Mouse (Mus musculus): ENCODE data around the gene Aicda. TPM values are rescaled to one million over a fixed set of nuclear protein-coding genes. Genes with fewer than 3 reads are reported as not detected.

The Aicda gene
- total and polyA plus RNA-seq, 2 experiments from 2014 or later = 1.3 to 3.1 TPM

DNA sequence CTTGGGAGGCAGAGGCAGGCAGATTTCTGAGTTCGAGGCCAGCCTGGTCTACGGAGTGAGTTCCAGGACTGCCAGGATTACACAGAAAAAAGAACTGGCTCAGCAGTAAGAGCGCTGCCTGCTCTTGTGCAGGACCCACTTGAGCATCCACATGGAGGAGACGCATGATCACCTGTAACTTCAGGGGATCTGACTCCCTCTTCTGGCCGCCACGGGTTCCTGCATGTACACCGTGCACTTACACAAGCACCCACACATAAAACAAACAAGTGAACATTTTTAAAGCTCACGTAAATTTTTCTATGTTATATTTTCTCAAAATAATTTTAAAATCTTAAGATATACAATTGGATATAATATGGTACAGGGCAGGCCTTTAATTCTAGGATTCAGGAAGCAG, 51.9 kb downstream of the Aicda start:
- no peak for TF ChIP-seq CTCF (IDR thresholded peaks at IDR 0.05; ENCODE audit: low read depth)

DNA sequence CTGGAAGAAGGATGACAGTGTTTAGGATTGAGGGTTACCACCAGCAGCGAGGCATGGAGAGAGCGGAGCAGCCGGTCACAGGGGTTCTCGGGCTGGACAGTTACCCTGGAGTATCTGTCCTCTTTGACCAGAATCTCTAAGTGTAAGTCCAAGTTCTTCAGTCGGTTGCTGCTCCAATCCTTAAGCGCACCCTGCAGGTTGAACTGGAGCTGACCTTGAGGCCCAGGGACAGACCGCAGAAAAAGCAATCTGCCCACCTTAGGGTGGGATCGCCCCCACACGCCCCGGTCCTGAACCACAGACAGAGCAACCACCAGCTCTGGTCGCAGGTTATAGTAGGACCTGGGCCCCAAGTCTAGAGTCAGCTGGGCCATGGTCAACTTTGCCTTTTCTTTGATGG, 53.1 kb downstream of the Aicda start:
- Histone ChIP-seq H3K27ac (ENCODE audit: low read depth, low read length) (no peak overlapping the region), H3K9me3 (ENCODE audit: low read length) (no peaks in the 10 kb centered on the region), H3K9ac (no peak overlapping the region), H3K4me1 (ENCODE audit: insufficient read depth) (no peaks in the 10 kb centered on the region), H3K36me3 (ENCODE audit: insufficient read depth) (no peaks in the 10 kb centered on the region), H3K27me3 (ENCODE audit: insufficient read depth, low read length) (no peaks in the 10 kb centered on the region), H3K4me3 (ENCODE audit: low read depth, low read length) (no peak overlapping the region), H3K4me2 (ENCODE audit: low read depth) (no peak overlapping the region)
- TF ChIP-seq CTCF (IDR thresholded peaks at IDR 0.05; ENCODE audit: low read depth) = no peak
- DNase-seq (no peak), ATAC-seq (no peak)
- 95% methylated on average over 11 of the region's 11 CpGs for WGBS

More for the DNA sequence above, 51.9 kb downstream of the Aicda start:
- no peaks in the 10 kb centered on the region for H3K4me1 ChIP-seq (ENCODE audit: insufficient read depth)
- no peak for DNase-seq
- no peaks in the 10 kb centered on the region for H3K9me3 ChIP-seq (ENCODE audit: low read length)
- no peak overlapping the region for H3K27ac ChIP-seq (ENCODE audit: low read depth, low read length)
- no peak overlapping the region for H3K4me2 ChIP-seq (ENCODE audit: low read depth)
- no peak for ATAC-seq
- no peak overlapping the region for H3K9ac ChIP-seq
- 95% methylated on average over 8 of the region's 8 CpGs for WGBS
- H3K36me3 ChIP-seq (ENCODE audit: insufficient read depth) = no peaks in the 10 kb centered on the region
- H3K27me3 ChIP-seq (ENCODE audit: insufficient read depth, low read length) = no peaks in the 10 kb centered on the region
- no peak overlapping the region for H3K4me3 ChIP-seq (ENCODE audit: low read depth, low read length)

DNA sequence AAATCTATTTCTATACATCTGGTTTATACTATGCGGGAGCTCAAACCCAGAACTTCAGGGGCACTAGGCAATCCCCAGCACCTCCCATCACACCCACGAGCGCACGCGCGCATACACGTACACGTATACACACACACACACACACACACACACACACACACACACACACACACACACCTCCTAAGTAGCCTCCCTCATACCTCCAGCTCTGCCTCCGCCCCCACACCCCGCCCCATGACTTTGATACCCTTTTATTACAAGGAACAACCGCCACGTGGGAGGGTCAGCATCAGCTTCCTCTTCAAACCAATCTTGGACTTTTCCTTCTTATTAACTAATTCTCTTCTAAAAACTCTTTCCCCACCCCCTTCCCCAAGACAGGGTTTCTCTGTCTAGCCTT, 54.1 kb downstream of the Aicda start:
- no peak overlapping the region for H3K4me3 ChIP-seq (ENCODE audit: low read depth, low read length)
- no peak for DNase-seq
- TF ChIP-seq CTCF (IDR thresholded peaks at IDR 0.05; ENCODE audit: low read depth) = no peak
- H3K9me3 ChIP-seq (ENCODE audit: low read length) = no peaks in the 10 kb centered on the region
- WGBS = 96% methylated on average over 12 of the region's 12 CpGs
- no peak overlapping the region for H3K9ac ChIP-seq
- no peaks in the 10 kb centered on the region for H3K36me3 ChIP-seq (ENCODE audit: insufficient read depth)
- no peaks in the 10 kb centered on the region for H3K4me1 ChIP-seq (ENCODE audit: insufficient read depth)
- H3K4me2 ChIP-seq (ENCODE audit: low read depth) = no peak overlapping the region
- no peaks in the 10 kb centered on the region for H3K27me3 ChIP-seq (ENCODE audit: insufficient read depth, low read length)
- no peak for ATAC-seq
- no peak overlapping the region for H3K27ac ChIP-seq (ENCODE audit: low read depth, low read length)

DNA sequence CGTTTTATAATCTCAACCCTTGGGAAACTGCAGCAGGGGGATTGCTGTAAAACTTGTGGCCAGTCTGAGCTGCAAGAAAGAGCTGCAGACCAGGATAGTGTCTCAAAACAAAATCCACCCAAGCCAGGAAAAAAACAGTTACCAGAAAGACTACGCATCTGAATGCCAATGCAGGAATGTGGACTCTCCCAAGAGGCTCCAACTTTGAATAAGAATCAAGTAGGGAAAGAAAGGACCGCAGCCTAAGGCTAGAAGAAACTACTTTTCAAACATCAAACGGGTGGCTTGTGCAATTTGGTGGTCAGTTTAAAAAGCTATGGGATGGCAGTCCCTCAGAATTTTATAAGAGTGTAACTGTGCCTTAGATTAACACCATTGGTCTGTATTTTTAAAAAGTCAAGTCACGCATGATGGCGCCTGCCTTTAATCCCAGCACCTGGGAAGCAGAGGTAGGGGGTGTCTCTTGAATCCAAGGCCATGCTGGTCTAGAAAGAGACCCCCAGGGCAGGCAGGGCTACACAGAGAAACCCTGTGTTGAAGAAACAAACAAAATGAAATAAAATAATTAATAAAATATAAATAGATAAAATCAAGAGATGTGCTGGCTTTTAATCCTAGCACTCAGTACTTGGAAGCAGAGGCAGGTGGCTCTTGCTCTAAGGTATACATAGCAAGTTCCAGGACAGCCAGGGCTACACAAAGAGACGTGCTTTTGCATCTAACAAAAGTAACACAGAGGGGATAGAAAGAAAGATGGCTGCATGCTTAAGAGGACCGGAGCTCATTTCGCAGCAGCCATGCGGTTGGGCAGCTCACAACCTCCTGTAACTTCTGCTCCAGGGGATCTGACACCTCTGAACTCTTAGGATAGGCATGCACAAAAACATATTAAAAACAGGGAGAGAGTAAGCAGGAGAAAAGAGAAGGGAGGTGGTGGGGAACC, 55.1 kb downstream of the Aicda start:
- H3K4me2 ChIP-seq (ENCODE audit: low read depth) = no peak overlapping the region
- ATAC-seq (no peak), DNase-seq (no peak)
- 79% methylated on average over 10 of the region's 10 CpGs for WGBS
- TF ChIP-seq CTCF (IDR thresholded peaks at IDR 0.05; ENCODE audit: low read depth) = no peak
- no peaks in the 10 kb centered on the region for H3K9me3 ChIP-seq (ENCODE audit: low read length)
- no peaks in the 10 kb centered on the region for H3K36me3 ChIP-seq (ENCODE audit: insufficient read depth)
- no peaks in the 10 kb centered on the region for H3K4me1 ChIP-seq (ENCODE audit: insufficient read depth)
- H3K27ac ChIP-seq (ENCODE audit: low read depth, low read length) = no peak overlapping the region
- H3K4me3 ChIP-seq (ENCODE audit: low read depth, low read length) = no peak overlapping the region
- no peaks in the 10 kb centered on the region for H3K27me3 ChIP-seq (ENCODE audit: insufficient read depth, low read length)
- no peak overlapping the region for H3K9ac ChIP-seq

DNA sequence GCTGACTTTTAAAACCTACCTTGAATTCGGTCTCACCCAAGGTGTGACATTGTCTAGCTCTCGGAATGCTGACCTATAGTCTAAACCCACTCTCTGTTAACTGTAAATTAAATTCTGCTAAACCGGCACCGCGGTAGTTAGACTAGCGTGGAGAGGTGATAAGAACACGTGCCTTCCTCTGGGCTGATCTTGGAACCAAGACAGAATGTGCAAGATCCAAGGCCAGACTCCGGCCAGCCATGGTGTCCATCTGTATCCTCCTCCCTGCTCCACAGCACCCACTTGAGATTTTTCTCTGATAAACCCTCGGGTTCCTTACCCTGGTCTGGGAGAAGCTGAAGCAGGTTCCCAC, 55.8 kb downstream of the Aicda start:
- no peak for TF ChIP-seq CTCF (IDR thresholded peaks at IDR 0.05; ENCODE audit: low read depth)
- Histone ChIP-seq H3K4me2 (ENCODE audit: low read depth) (no peak overlapping the region), H3K27ac (ENCODE audit: low read depth, low read length) (no peak overlapping the region), H3K9me3 (ENCODE audit: low read length) (no peaks in the 10 kb centered on the region), H3K9ac (no peak overlapping the region), H3K4me3 (ENCODE audit: low read depth, low read length) (no peak overlapping the region), H3K36me3 (ENCODE audit: insufficient read depth) (no peaks in the 10 kb centered on the region), H3K27me3 (ENCODE audit: insufficient read depth, low read length) (no peaks in the 10 kb centered on the region), H3K4me1 (ENCODE audit: insufficient read depth) (no peaks in the 10 kb centered on the region)
- DNase-seq (no peak), ATAC-seq (no peak)
- 81% methylated on average over 9 of the region's 9 CpGs for WGBS

DNA sequence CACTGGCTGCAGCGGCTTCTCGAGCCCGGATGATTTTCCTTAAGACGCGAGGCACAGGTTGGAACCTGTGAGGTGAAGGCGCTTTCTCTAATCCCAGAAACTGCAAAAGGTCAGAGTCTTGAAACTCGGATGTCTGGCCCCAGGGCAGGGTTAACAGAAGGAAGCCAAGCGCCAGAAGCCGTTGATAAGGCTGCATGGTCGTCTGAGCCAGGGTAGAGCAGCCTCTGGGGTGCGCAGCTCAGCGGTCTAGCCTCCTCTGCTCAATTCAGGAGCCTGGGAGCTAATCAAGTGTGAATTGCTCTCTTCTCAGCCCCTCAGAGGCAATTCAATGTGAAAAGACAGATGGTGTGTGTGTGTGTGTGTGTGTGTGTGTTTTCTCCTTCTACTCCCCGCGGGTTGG, 56.2 kb downstream of the Aicda start, which contains the start of gene Gdf3:
Gene Gdf3 (minus strand): TSS at position 317 of the 400 bp plus-strand sequence.
- Histone ChIP-seq H3K9ac (no peak within 1 kb of the TSS), H3K27ac (ENCODE audit: low read depth, low read length) (no peak within 1 kb of the TSS), H3K4me2 (ENCODE audit: low read depth) (no peak within 1 kb of the TSS), H3K27me3 (ENCODE audit: insufficient read depth, low read length) (no peaks in the 10 kb centered on the region), H3K36me3 (ENCODE audit: insufficient read depth) (no peaks in the 10 kb centered on the region), H3K4me3 (ENCODE audit: low read depth, low read length) (no peak within 1 kb of the TSS), H3K4me1 (ENCODE audit: insufficient read depth) (no peaks in the 10 kb centered on the region), H3K9me3 (ENCODE audit: low read length) (no peaks in the 10 kb centered on the region)
- ATAC-seq (no peak), DNase-seq (no peak)
- 56% methylated on average over 14 of the region's 14 CpGs for WGBS
- no peak for TF ChIP-seq CTCF (IDR thresholded peaks at IDR 0.05; ENCODE audit: low read depth)

DNA sequence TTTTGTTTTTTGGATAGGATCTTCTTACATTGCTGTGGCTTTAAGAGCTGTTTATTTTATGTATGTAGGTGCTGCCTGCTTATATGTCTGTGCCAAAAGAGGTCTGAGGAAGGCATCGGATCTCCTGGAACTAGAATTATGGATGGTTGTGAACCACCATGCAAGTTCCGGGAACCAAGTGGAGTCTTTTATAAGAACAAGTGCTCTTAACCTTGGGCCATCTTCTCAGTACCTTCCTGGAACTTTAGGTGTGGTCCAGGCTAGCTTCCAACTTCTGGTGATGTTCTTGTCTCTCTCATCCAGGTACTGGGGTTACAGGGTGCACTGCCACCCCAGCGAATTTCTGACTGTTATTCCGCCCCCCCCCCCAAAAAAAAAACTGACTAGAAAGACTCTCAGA, 58.8 kb downstream of the Aicda start:
- WGBS = 86% methylated on average over 4 of the region's 4 CpGs

More for the DNA sequence above, 58.8 kb downstream of the Aicda start:
- ATAC-seq (no peak), DNase-seq (no peak)
- TF ChIP-seq CTCF (IDR thresholded peaks at IDR 0.05; ENCODE audit: low read depth) = no peak
- no peaks in the 10 kb centered on the region for H3K36me3 ChIP-seq (ENCODE audit: insufficient read depth)
- no peaks in the 10 kb centered on the region for H3K27me3 ChIP-seq (ENCODE audit: insufficient read depth, low read length)
- no peaks in the 10 kb centered on the region for H3K9me3 ChIP-seq (ENCODE audit: low read length)
- H3K4me3 ChIP-seq (ENCODE audit: low read depth, low read length) = no peak overlapping the region
- no peak overlapping the region for H3K9ac ChIP-seq
- no peak overlapping the region for H3K27ac ChIP-seq (ENCODE audit: low read depth, low read length)
- no peaks in the 10 kb centered on the region for H3K4me1 ChIP-seq (ENCODE audit: insufficient read depth)
- no peak overlapping the region for H3K4me2 ChIP-seq (ENCODE audit: low read depth)

Other genes starting within 250 kb of the Aicda start
- 51.9 and 52.9 TPM in 2 replicates for gene M6pr, start 245.1 kb upstream of the Aicda start, total RNA-seq (2014; rRNA removed)
- 42.6 and 44.0 TPM in 2 replicates for gene M6pr, start 245.1 kb upstream of the Aicda start, polyA plus RNA-seq (2015; fragmentation: Nextera tagmentation; extraction: Ambion mirVana)
- gene Phc1, start 213.2 kb upstream of the Aicda start, total RNA-seq (2014; rRNA removed) = 53.6 and 75.7 TPM in 2 replicates
- 21.9 and 24.6 TPM in 2 replicates for gene Phc1, start 213.2 kb upstream of the Aicda start, polyA plus RNA-seq (2015; fragmentation: Nextera tagmentation; extraction: Ambion mirVana)
- gene Rimklb, start 55.0 kb upstream of the Aicda start, total RNA-seq (2014; rRNA removed) = 159 and 160 TPM in 2 replicates
- 86.6 and 104 TPM in 2 replicates for gene Rimklb, start 55.0 kb upstream of the Aicda start, polyA plus RNA-seq (2015; fragmentation: Nextera tagmentation; extraction: Ambion mirVana)
- 3.5 and 3.6 TPM in 2 replicates for gene Mfap5, start 48.0 kb upstream of the Aicda start, total RNA-seq (2014; rRNA removed)
- 3.8 and 5.5 TPM in 2 replicates for gene Mfap5, start 48.0 kb upstream of the Aicda start, polyA plus RNA-seq (2015; fragmentation: Nextera tagmentation; extraction: Ambion mirVana)
- 1.2 and 2.0 TPM in 2 replicates for gene Apobec1, start 48.6 kb downstream of the Aicda start, total RNA-seq (2014; rRNA removed)
- gene Apobec1, start 48.6 kb downstream of the Aicda start, polyA plus RNA-seq (2015; fragmentation: Nextera tagmentation; extraction: Ambion mirVana) = 2.3 and 2.4 TPM in 2 replicates
- not detected in 2 replicates for gene Gdf3, start 56.3 kb downstream of the Aicda start, total RNA-seq (2014; rRNA removed)
- gene Gdf3, start 56.3 kb downstream of the Aicda start, polyA plus RNA-seq (2015; fragmentation: Nextera tagmentation; extraction: Ambion mirVana) = not detected in 2 replicates
- gene Dppa3, start 72.6 kb downstream of the Aicda start, total RNA-seq (2014; rRNA removed) = not detected in 2 replicates
- not detected in 2 replicates for gene Dppa3, start 72.6 kb downstream of the Aicda start, polyA plus RNA-seq (2015; fragmentation: Nextera tagmentation; extraction: Ambion mirVana)
- gene Nanog, start 153.7 kb downstream of the Aicda start, total RNA-seq (2014; rRNA removed) = not detected in 2 replicates
- gene Nanog, start 153.7 kb downstream of the Aicda start, polyA plus RNA-seq (2015; fragmentation: Nextera tagmentation; extraction: Ambion mirVana) = 0.07 TPM in 1 of 2 replicates, not detected in the other
- gene Slc2a3, start 247.8 kb downstream of the Aicda start, total RNA-seq (2014; rRNA removed) = 68.9 and 78.2 TPM in 2 replicates
- gene Slc2a3, start 247.8 kb downstream of the Aicda start, polyA plus RNA-seq (2015; fragmentation: Nextera tagmentation; extraction: Ambion mirVana) = 27.3 and 41.6 TPM in 2 replicates